Mouse (Mus musculus) sigmoid colon, adult 10 weeks (tissue): ENCODE results near the gene Fam8a1. TPM values are rescaled to one million over a fixed set of nuclear protein-coding genes. Genes with fewer than 3 reads are reported as not detected.

ENCODE experiments used
- polyA plus RNA-seq: library from polyadenylated mRNA; stranded (reverse); fragments of 350-450 nt; fragmentation: Illumina TruSeq; extraction: RNeasy Lipid Tissue Mini Kit (QIAGEN cat#74804); gene quantifications from one replicate; pipeline ENCODE4 v1.2.3, GENCODE M21; 2014; ENCODE audit warnings: low read depth, low replicate concordance

The Fam8a1 gene
- 322 TPM for polyA plus RNA-seq

GRCm38 (mm10) chr13:46669048-46669619 is at the start of gene Fam8a1:
Gene Fam8a1 (plus strand): TSS chr13:46669522.

Other genes starting within 250 kb of the Fam8a1 start
- 23.4 TPM for gene Cap2, start 167.7 kb upstream of the Fam8a1 start, polyA plus RNA-seq
- gene Nup153, start 58.4 kb downstream of the Fam8a1 start, polyA plus RNA-seq: 82.2 TPM